Mouse (Mus musculus): ENCODE measurements around the gene Efs. TPM values are rescaled to one million over a fixed set of nuclear protein-coding genes. Genes with fewer than 3 reads are reported as not detected.

Gene Efs
- polyA plus RNA-seq (2012; rRNA removed; ENCODE audit: low replicate concordance), result 27.8 and 56.0 TPM in 2 replicates

GRCm38 (mm10) chr14:54925349-54926342 lies at the start of gene Efs:
Efs (minus strand) TSS chr14:54926126.

GRCm38 (mm10) chr14:54966320-54966977 lies 40.5 kb upstream of the Efs start, which contains the start of gene Myh6:
Myh6 (minus strand) TSS chr14:54966927.

GRCm38 (mm10) chr14:54935904-54936830 lies 10.2 kb upstream of the Efs start, which contains the start of gene Cmtm5:
Cmtm5 (plus strand) TSS chr14:54936261.

GRCm38 (mm10) chr14:54932645-54933150 lies 6.8 kb upstream of the Efs start, which contains the start of gene Il25:
Il25 (plus strand) TSS chr14:54932695.

GRCm38 (mm10) chr14:54912886-54913285 lies 13.0 kb downstream of the Efs start, which contains the start of gene Slc22a17:
Slc22a17 (minus strand) TSS chr14:54913132.

GRCm38 (mm10) chr14:54892200-54892599 lies 33.7 kb downstream of the Efs start, which contains the start of gene Pabpn1:
Pabpn1 (plus strand) TSS chr14:54892500.

GRCm38 (mm10) chr14:54883154-54884021 lies 42.5 kb downstream of the Efs start, which contains the start of the genes Bcl2l2 and Gm20521:
Bcl2l2 (plus strand) TSS chr14:54883377.
Gm20521 (plus strand) TSS chr14:54883441.

GRCm38 (mm10) chr14:54877048-54877715 lies 48.7 kb downstream of the Efs start, which contains the start of gene Ppp1r3e:
Ppp1r3e (minus strand) TSS chr14:54877550.

GRCm38 (mm10) chr14:54870861-54871260 lies 55.1 kb downstream of the Efs start, which contains the start of gene Homez:
Homez (minus strand) TSS chr14:54870961.

Other genes starting within 250 kb of the Efs start
- 56.7 and 62.0 TPM in 2 replicates for gene 1700123O20Rik, start 239.9 kb downstream of the Efs start, polyA plus RNA-seq (2012; rRNA removed; ENCODE audit: low replicate concordance)
- 82.9 and 163 TPM in 2 replicates for gene Acin1, start 239.2 kb downstream of the Efs start, polyA plus RNA-seq (2012; rRNA removed; ENCODE audit: low replicate concordance)
- gene Gm29776, start 227.3 kb downstream of the Efs start, polyA plus RNA-seq (2012; rRNA removed; ENCODE audit: low replicate concordance), result 0.18 and 0.30 TPM in 2 replicates
- 0.87 and 5.4 TPM in 2 replicates for gene Cebpe, start 214.0 kb downstream of the Efs start, polyA plus RNA-seq (2012; rRNA removed; ENCODE audit: low replicate concordance)
- 23.8 and 80.1 TPM in 2 replicates for gene Slc7a8, start 144.2 kb downstream of the Efs start, polyA plus RNA-seq (2012; rRNA removed; ENCODE audit: low replicate concordance)
- gene Rnf212b, start 112.0 kb downstream of the Efs start, polyA plus RNA-seq (2012; rRNA removed; ENCODE audit: low replicate concordance), result 0.14 TPM in 1 of 2 replicates, not detected in the other
- 7.0 and 8.3 TPM in 2 replicates for gene Homez, start 55.2 kb downstream of the Efs start, polyA plus RNA-seq (2012; rRNA removed; ENCODE audit: low replicate concordance)
- gene Ppp1r3e, start 48.6 kb downstream of the Efs start, polyA plus RNA-seq (2012; rRNA removed; ENCODE audit: low replicate concordance), result 26.2 and 28.9 TPM in 2 replicates
- 69.8 and 79.4 TPM in 2 replicates for gene Bcl2l2, start 42.7 kb downstream of the Efs start, polyA plus RNA-seq (2012; rRNA removed; ENCODE audit: low replicate concordance)
- 3.5 TPM in 1 of 2 replicates, not detected in the other for gene Gm20521, start 42.7 kb downstream of the Efs start, polyA plus RNA-seq (2012; rRNA removed; ENCODE audit: low replicate concordance)
- 151 and 188 TPM in 2 replicates for gene Pabpn1, start 33.6 kb downstream of the Efs start, polyA plus RNA-seq (2012; rRNA removed; ENCODE audit: low replicate concordance)
- 69.2 and 135 TPM in 2 replicates for gene Slc22a17, start 13.0 kb downstream of the Efs start, polyA plus RNA-seq (2012; rRNA removed; ENCODE audit: low replicate concordance)
- gene Il25, start 6.6 kb upstream of the Efs start, polyA plus RNA-seq (2012; rRNA removed; ENCODE audit: low replicate concordance), result not detected in 2 replicates
- 1.2 and 2.3 TPM in 2 replicates for gene Cmtm5, start 10.1 kb upstream of the Efs start, polyA plus RNA-seq (2012; rRNA removed; ENCODE audit: low replicate concordance)
- gene Myh6, start 40.8 kb upstream of the Efs start, polyA plus RNA-seq (2012; rRNA removed; ENCODE audit: low replicate concordance), result 0.37 TPM in 1 of 2 replicates, not detected in the other
- not detected in 2 replicates for gene Gm17428, start 50.8 kb upstream of the Efs start, polyA plus RNA-seq (2012; rRNA removed; ENCODE audit: low replicate concordance)
- gene Myh7, start 68.5 kb upstream of the Efs start, polyA plus RNA-seq (2012; rRNA removed; ENCODE audit: low replicate concordance), result 0.03 TPM in 1 of 2 replicates, not detected in the other
- gene Ngdn, start 89.3 kb upstream of the Efs start, polyA plus RNA-seq (2012; rRNA removed; ENCODE audit: low replicate concordance), result 14.0 and 16.3 TPM in 2 replicates
- 0.57 and 1.7 TPM in 2 replicates for gene Zfhx2, start 166.2 kb upstream of the Efs start, polyA plus RNA-seq (2012; rRNA removed; ENCODE audit: low replicate concordance)
- 9.1 and 14.5 TPM in 2 replicates for gene Thtpa, start 168.7 kb upstream of the Efs start, polyA plus RNA-seq (2012; rRNA removed; ENCODE audit: low replicate concordance)
- 39.1 and 40.8 TPM in 2 replicates for gene Ap1g2, start 180.5 kb upstream of the Efs start, polyA plus RNA-seq (2012; rRNA removed; ENCODE audit: low replicate concordance)
- 0.60 and 9.7 TPM in 2 replicates for gene Jph4, start 190.8 kb upstream of the Efs start, polyA plus RNA-seq (2012; rRNA removed; ENCODE audit: low replicate concordance)